Mouse (Mus musculus): ENCODE measurements around the gene Aif1l.

DNA sequence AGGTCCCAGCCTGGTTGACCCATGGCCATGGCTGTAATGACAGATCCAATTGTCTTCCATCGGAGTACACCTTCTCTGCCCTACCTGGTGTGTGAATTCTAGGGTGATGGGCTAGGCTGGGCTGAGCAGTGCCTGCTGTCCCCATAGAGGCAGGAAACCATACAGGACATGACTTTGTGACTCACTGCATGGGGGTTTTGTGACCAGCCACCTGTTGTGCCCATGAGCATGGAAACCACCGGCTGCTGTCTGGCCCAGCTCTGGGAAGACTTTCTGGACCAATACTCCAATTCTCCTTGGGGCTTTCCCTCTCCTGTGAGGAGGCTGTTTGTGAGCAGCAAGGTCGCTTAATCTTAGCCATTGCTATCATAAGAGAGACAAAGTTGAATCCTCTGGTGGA lies 2.8 kb downstream of the Aif1l start:
- no peak for TF ChIP-seq CTCF (IDR thresholded peaks at IDR 0.05; ENCODE audit: low read depth, low read length)
- TF ChIP-seq TAL1 (conservative IDR thresholded peaks at IDR 0.05; ENCODE audit: low read depth, low read length): no peak
